Mouse (Mus musculus) bone marrow macrophage, adult 2 months (primary cell): ENCODE measurements around the gene Cep170b.

ENCODE experiments used
- CTCF ChIP-seq: IDR thresholded peaks from 2 replicates; pipeline ENCODE4 v1.5.1; 2012; ENCODE audit warnings: low read depth, mild to moderate bottlenecking, low read length, moderate library complexity
- POLR2A ChIP-seq: IDR thresholded peaks from 2 replicates; pipeline ENCODE4 v1.6.1; 2012; ENCODE audit warnings: mild to moderate bottlenecking, low read depth, low read length, borderline replicate concordance

DNA sequence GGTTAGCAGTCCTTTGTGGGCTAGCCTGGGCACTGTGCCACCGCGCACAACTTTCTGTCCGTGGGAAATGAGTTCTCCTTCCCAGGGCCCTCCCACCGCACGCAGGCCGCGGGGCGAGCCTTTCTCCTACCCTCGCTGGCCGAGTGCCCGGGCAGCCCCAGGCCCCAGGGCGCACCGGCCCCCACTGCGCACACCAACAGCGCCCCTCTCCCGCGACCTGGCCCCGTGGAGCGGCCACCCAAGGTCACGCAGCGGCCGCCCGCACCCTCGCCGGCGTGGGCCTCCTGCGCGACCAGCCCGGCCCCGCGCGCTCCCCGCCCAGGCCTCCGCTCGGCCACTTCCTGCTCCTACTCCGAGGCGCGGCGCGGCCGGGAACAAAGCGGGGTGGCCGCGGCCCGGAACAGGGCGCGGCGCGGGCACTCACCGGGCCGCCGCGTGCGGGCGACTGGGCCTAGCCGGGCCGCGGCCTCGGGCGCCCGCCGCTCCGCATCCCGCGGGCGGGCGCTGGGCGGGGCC, 46.6 kb upstream of the Cep170b start:
- TF ChIP-seq CTCF (no peak), POLR2A (no peak)
